Mouse (Mus musculus) MEL (cell line): Measurements from ENCODE around the gene Tatdn2. TPM values are rescaled to one million over a fixed set of nuclear protein-coding genes. Genes with fewer than 3 reads are reported as not detected.

ENCODE experiments used
- DNase-seq: peaks from one replicate; pipeline ENCODE4 v3.0.0; 2011; ENCODE audit warnings: low read depth, low spot score
- H3K27ac ChIP-seq: 2 replicates; pipeline ENCODE4 v1.5.1; 2012; ENCODE audit warnings: low read depth, mild to moderate bottlenecking, control low read depth, low read length, moderate library complexity; ENCODE audit not compliant: control insufficient read depth
- H3K27me3 ChIP-seq, 2 experiments: fragments of 150-350 bp in 1 of 2; sonication (generic) in 1 of 2; 2 replicates each; pipeline ENCODE4 v1.6.1; 2012; ENCODE audit warnings: low read length in 2 of 2, mild to moderate bottlenecking in 2 of 2, improper control_type of control experiment in 1 of 2, moderate library complexity in 1 of 2; ENCODE audit not compliant: insufficient read depth in 2 of 2, control insufficient read depth in 1 of 2
- H3K36me3 ChIP-seq, 2 experiments: 2 replicates each; pipeline ENCODE4 v1.6.1; 2012 to 2014; ENCODE audit warnings: low read length in 2 of 2, improper control_type of control experiment in 1 of 2, inconsistent platforms in 1 of 2, mild to moderate bottlenecking in 1 of 2; ENCODE audit not compliant: insufficient read depth in 2 of 2, control insufficient read depth in 1 of 2
- H3K4me1 ChIP-seq, 2 experiments: fragments of 150-350 bp in 1 of 2; sonication (generic) in 1 of 2; 2 replicates each; pipeline ENCODE4 v1.6.1; 2012; ENCODE audit warnings: low read length in 2 of 2, improper control_type of control experiment in 1 of 2, mild to moderate bottlenecking in 1 of 2; ENCODE audit not compliant: insufficient read depth in 2 of 2, control insufficient read depth in 1 of 2
- H3K4me3 ChIP-seq, 2 experiments: fragments of 150-350 bp in 1 of 2; sonication (generic) in 1 of 2; 2 replicates each; pipeline ENCODE4 v1.5.1; 2012; ENCODE audit warnings: low read depth in 2 of 2, low read length in 2 of 2, mild to moderate bottlenecking in 2 of 2, moderate library complexity in 2 of 2, control low read depth in 1 of 2, improper control_type of control experiment in 1 of 2; ENCODE audit not compliant: control insufficient read depth in 1 of 2, insufficient read depth in 1 of 2
- H3K79me2 ChIP-seq: 2 replicates; pipeline ENCODE4 v1.6.1; 2012; ENCODE audit warnings: mild to moderate bottlenecking, low read length, moderate library complexity; ENCODE audit not compliant: control insufficient read depth, poor library complexity, insufficient read depth
- H3K9ac ChIP-seq: 2 replicates; pipeline ENCODE4 v1.6.1; 2012; ENCODE audit warnings: low read depth, mild to moderate bottlenecking, control low read depth, low read length, moderate library complexity; ENCODE audit not compliant: control insufficient read depth, poor library complexity, severe bottlenecking
- H3K9me3 ChIP-seq: fragments of 150-350 bp; sonication (generic); replicated peaks from 2 replicates; pipeline ENCODE4 v1.6.1; 2012; ENCODE audit warnings: mild to moderate bottlenecking, low read length, improper control_type of control experiment, moderate library complexity; ENCODE audit not compliant: insufficient read depth
- BHLHE40 ChIP-seq: IDR thresholded peaks from 2 replicates; pipeline ENCODE4 v1.6.1; 2012; ENCODE audit warnings: low read depth, mild to moderate bottlenecking, inconsistent platforms, low read length, improper control_type of control experiment, borderline replicate concordance
- CHD1 ChIP-seq: IDR thresholded peaks from 2 replicates; pipeline ENCODE4 v1.6.1; 2012; ENCODE audit warnings: low read depth, mild to moderate bottlenecking, inconsistent platforms, low read length, improper control_type of control experiment
- CTCF ChIP-seq, 3 experiments: IDR thresholded peaks in 2 of 3; conservative IDR thresholded peaks in 1 of 3; 2 replicates each; pipeline ENCODE4 v1.5.1; 2011 to 2012; ENCODE audit warnings: low read length in 3 of 3, low read depth in 2 of 3, mild to moderate bottlenecking in 2 of 3, improper control_type of control experiment in 1 of 3, inconsistent platforms in 1 of 3, mixed read lengths in 1 of 3, moderate library complexity in 1 of 3; ENCODE audit not compliant: control insufficient read depth in 1 of 3, insufficient read depth in 1 of 3, poor library complexity in 1 of 3, severe bottlenecking in 1 of 3
- ELF1 ChIP-seq: IDR thresholded peaks from 2 replicates; pipeline ENCODE4 v1.6.1; 2014; ENCODE audit warnings: low read depth, mild to moderate bottlenecking, inconsistent platforms, low read length, improper control_type of control experiment, moderate library complexity
- ETS1 ChIP-seq: IDR thresholded peaks from 2 replicates; pipeline ENCODE4 v1.6.1; 2012; ENCODE audit warnings: low read depth, mild to moderate bottlenecking, inconsistent platforms, low read length, improper control_type of control experiment, moderate library complexity
- GABPA ChIP-seq: IDR thresholded peaks from 2 replicates; pipeline ENCODE4 v1.6.1; 2012; ENCODE audit warnings: low read depth, mild to moderate bottlenecking, inconsistent platforms, low read length, improper control_type of control experiment, moderate library complexity
- GATA1 ChIP-seq: IDR thresholded peaks from 2 replicates; pipeline ENCODE4 v1.6.1; 2011; ENCODE audit warnings: low read depth, low read length, improper control_type of control experiment
- JUND ChIP-seq: IDR thresholded peaks from 2 replicates; pipeline ENCODE4 v1.6.1; 2011; ENCODE audit warnings: low read depth, mild to moderate bottlenecking, improper control_type of control experiment, low read length
- MAFK ChIP-seq: IDR thresholded peaks from 2 replicates; pipeline ENCODE4 v1.6.1; 2011; ENCODE audit warnings: low read depth, mild to moderate bottlenecking, low read length, improper control_type of control experiment, borderline replicate concordance
- MAZ ChIP-seq: IDR thresholded peaks from 2 replicates; pipeline ENCODE4 v1.6.1; 2012; ENCODE audit warnings: low read depth, mild to moderate bottlenecking, inconsistent platforms, low read length, improper control_type of control experiment
- MXI1 ChIP-seq: IDR thresholded peaks from 2 replicates; pipeline ENCODE4 v1.6.1; 2011; ENCODE audit warnings: mild to moderate bottlenecking, low read depth, low read length, improper control_type of control experiment
- MYB ChIP-seq: IDR thresholded peaks from 2 replicates; pipeline ENCODE4 v1.6.1; 2011; ENCODE audit warnings: mild to moderate bottlenecking, low read depth, low read length, improper control_type of control experiment
- POLR2A ChIP-seq, 2 experiments: IDR thresholded peaks; 2 replicates each; pipeline ENCODE4 v1.6.1; 2011 to 2012; ENCODE audit warnings: low read length in 2 of 2, mild to moderate bottlenecking in 2 of 2, control low read depth in 1 of 2, improper control_type of control experiment in 1 of 2, low read depth in 1 of 2, moderate library complexity in 1 of 2; ENCODE audit not compliant: control insufficient read depth in 1 of 2, insufficient read depth in 1 of 2, poor library complexity in 1 of 2
- POLR2AphosphoS2 ChIP-seq: IDR thresholded peaks from 2 replicates; pipeline ENCODE4 v1.6.1; 2011; ENCODE audit warnings: low read length, improper control_type of control experiment
- RAD21 ChIP-seq: IDR thresholded peaks from 2 replicates; pipeline ENCODE4 v1.6.1; 2011; ENCODE audit warnings: mild to moderate bottlenecking, low read depth, low read length, improper control_type of control experiment
- SIN3A ChIP-seq: IDR thresholded peaks from 2 replicates; pipeline ENCODE4 v1.6.1; 2012; ENCODE audit warnings: low read length, improper control_type of control experiment, inconsistent platforms
- SMC3 ChIP-seq: IDR thresholded peaks from 2 replicates; pipeline ENCODE4 v1.6.1; 2011; ENCODE audit warnings: low read depth, low read length, improper control_type of control experiment
- TAL1 ChIP-seq: IDR thresholded peaks from 2 replicates; pipeline ENCODE4 v1.6.1; 2012; ENCODE audit warnings: mild to moderate bottlenecking, inconsistent platforms, low read length, moderate library complexity, mixed read lengths
- TBP ChIP-seq: IDR thresholded peaks from 2 replicates; pipeline ENCODE4 v1.8.0; 2011; ENCODE audit warnings: low read depth, low read length, improper control_type of control experiment
- USF1 ChIP-seq: IDR thresholded peaks from 2 replicates; pipeline ENCODE4 v1.6.1; 2014; ENCODE audit warnings: low read depth, mild to moderate bottlenecking, inconsistent platforms, low read length, improper control_type of control experiment, moderate library complexity
- USF2 ChIP-seq, 2 experiments: IDR thresholded peaks; 2 replicates each; pipeline ENCODE4 v1.6.1; 2011 to 2012; ENCODE audit warnings: improper control_type of control experiment in 2 of 2, low read length in 2 of 2, borderline replicate concordance in 1 of 2, inconsistent platforms in 1 of 2, low read depth in 1 of 2, mild to moderate bottlenecking in 1 of 2; ENCODE audit not compliant: insufficient read depth in 1 of 2
- ZC3H11A ChIP-seq: IDR thresholded peaks from 2 replicates; pipeline ENCODE4 v1.6.1; 2012; ENCODE audit warnings: low read depth, mild to moderate bottlenecking, inconsistent platforms, low read length, improper control_type of control experiment
- ZMIZ1 ChIP-seq: IDR thresholded peaks from 2 replicates; pipeline ENCODE4 v1.6.1; 2012; ENCODE audit warnings: low read depth, mild to moderate bottlenecking, inconsistent platforms, low read length, improper control_type of control experiment, moderate library complexity
- polyA plus RNA-seq, 2 experiments: library from polyadenylated mRNA; stranded (reverse) in 1 of 2; unstranded in 1 of 2; fragments of >175 nt in 1 of 2; fragments of >200 nt in 1 of 2; gene quantifications; 2 replicates each; pipeline versions ENCODE4 v1.2.1 to v1.2.4; 2012; ENCODE audit warnings: low replicate concordance in 2 of 2, low read depth in 1 of 2; ENCODE audit not compliant: insufficient read length in 2 of 2, insufficient read depth in 1 of 2, missing spikeins in 1 of 2
- total RNA-seq: library from RNA; depleted of rRNA; stranded (reverse); fragments of 300-350 nt; gene quantifications from 2 replicates; pipeline ENCODE4 v1.2.3, GENCODE M21; 2012

Gene Tatdn2
- total and polyA plus RNA-seq, 3 experiments = 102 to 136 (median 121) TPM

DNA sequence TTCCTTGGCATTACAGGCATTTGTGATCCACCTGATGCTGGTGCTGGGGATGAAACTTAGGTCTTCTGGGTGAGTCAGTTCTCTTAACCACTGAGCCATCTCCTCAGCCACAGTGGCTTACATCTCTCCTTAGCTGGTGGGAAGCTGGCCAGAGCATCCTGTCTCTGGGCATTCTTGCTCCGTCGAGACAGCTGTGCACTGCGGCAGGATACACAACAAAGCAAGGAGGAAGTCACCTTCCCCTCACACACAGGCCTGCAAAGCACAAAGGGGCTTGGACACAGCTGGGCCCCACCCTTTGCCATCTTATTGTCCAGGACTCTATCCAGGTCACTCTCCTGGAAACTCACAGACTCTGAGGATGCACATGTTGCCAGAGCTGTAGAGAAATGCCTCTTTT lies 38.6 kb upstream of the Tatdn2 start:
- H3K27me3 ChIP-seq = no peaks in the 10 kb centered on the region
- H3K9ac ChIP-seq = no peak overlapping the region
- H3K79me2 ChIP-seq = no peaks in the 10 kb centered on the region
- H3K27ac ChIP-seq = no peak overlapping the region
- TF ChIP-seq MAFK = no peak
- no peak for TF ChIP-seq GABPA
- no peak for TF ChIP-seq GATA1
- no peak for TF ChIP-seq CTCF (IDR thresholded peaks at IDR 0.05 in 2 of 3, conservative IDR thresholded peaks at IDR 0.05 in 1 of 3; ENCODE audit: control insufficient read depth in 1 of 3, insufficient read depth in 1 of 3, low read depth in 2 of 3, low read length in 3 of 3, poor library complexity in 1 of 3, severe bottlenecking in 1 of 3)
- TF ChIP-seq RAD21 = no peak
- no peak for TF ChIP-seq SMC3
- no peak for TF ChIP-seq MAZ
- TF ChIP-seq ELF1 = no peak
- no peak for TF ChIP-seq POLR2AphosphoS2
- TF ChIP-seq CHD1 = no peak
- no peak for TF ChIP-seq MXI1
- DNase-seq = no peak
- no peaks in the 10 kb centered on the region for H3K4me1 ChIP-seq
- no peaks in the 10 kb centered on the region for H3K9me3 ChIP-seq
- H3K36me3 ChIP-seq = 0 out of 4 replicates have a peak, but pooled peaks cover 0 to 2% of the 10 kb centered on the region in 2 experiments
- H3K4me3 ChIP-seq = no peak overlapping the region

DNA sequence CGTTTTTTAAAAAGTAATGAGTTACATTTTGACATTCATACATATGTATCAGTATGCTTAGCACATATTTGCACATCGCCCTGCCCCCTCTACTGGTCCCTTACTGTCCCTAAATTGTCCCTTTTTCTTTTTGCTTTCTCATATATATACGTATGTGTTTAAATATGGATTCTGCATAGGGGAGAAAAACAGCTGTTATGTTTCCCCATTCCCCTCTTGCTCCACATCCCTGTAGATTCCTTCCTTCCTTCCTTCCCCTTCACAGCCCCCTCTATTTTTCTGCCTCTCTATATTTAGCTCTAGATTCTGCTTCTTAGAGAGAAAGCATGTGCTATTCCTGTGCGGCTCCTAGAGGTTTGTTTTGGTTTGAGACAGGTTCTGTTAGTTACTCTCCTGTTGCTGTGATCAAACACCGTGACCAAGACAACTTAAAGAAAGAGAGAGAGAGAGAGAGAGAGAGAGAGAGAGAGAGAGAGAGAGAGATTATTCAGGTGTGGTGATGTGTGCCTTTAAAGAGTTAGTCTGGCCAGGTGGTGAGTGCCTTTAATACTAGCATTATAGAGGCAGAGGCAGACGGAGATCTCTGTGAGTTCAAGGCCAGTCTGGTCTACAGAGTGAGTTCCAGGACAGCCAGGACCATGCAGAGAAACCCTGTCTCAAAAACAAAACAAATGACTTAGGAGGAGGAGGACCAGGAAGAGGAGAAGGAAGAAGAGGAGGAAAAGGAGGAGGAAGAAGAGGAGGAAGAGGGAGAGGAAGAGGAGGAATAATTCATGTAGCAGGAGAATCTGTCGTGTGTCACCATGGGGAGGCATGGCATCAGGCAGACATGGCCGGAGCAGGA lies 37.0 kb upstream of the Tatdn2 start:
- H3K27me3 ChIP-seq = no peaks in the 10 kb centered on the region
- TF ChIP-seq MYB (no peak), MXI1 (no peak), TAL1 (no peak), CHD1 (no peak), BHLHE40 (no peak), USF2 (IDR thresholded peaks at IDR 0.05; ENCODE audit: borderline replicate concordance in 1 of 2, insufficient read depth in 1 of 2, low read depth in 1 of 2, low read length in 2 of 2) (no peak), ETS1 (no peak), JUND (no peak), TBP (no peak), ZMIZ1 (no peak), POLR2A (IDR thresholded peaks at IDR 0.05; ENCODE audit: control insufficient read depth in 1 of 2, insufficient read depth in 1 of 2, low read depth in 1 of 2, low read length in 2 of 2, poor library complexity in 1 of 2) (no peak), MAZ (no peak), ZC3H11A (no peak), GATA1 (no peak), USF1 (no peak), SIN3A (no peak)
- TF ChIP-seq, all 39 proteins: peak for 0
- H3K27ac ChIP-seq = no peak overlapping the region
- no peak for DNase-seq
- no peaks in the 10 kb centered on the region for H3K9me3 ChIP-seq
- no peaks in the 10 kb centered on the region for H3K4me1 ChIP-seq
- no peak overlapping the region for H3K4me3 ChIP-seq
- H3K9ac ChIP-seq = no peak overlapping the region
- 0 out of 4 replicates have a peak, but pooled peaks cover 0 to 2% of the 10 kb centered on the region in 2 experiments for H3K36me3 ChIP-seq
- no peaks in the 10 kb centered on the region for H3K79me2 ChIP-seq
